Mouse (Mus musculus) midbrain, postnatal 0 days (tissue): ENCODE measurements around the gene Ntrk3. TPM values are rescaled to one million over a fixed set of nuclear protein-coding genes. Genes with fewer than 3 reads are reported as not detected.

Experiments
- ATAC-seq: fragments of 200-750 bp; cut with Nextera tagmentation; 2 replicates; pipeline ENCODE4 v1.8.0; 2017; ENCODE audit warnings: moderate number of reproducible peaks, mild to moderate bottlenecking, moderate TSS enrichment, moderate library complexity; ENCODE audit not compliant: low FRiP score
- DNase-seq: peaks from one replicate; pipeline ENCODE4 v3.0.0-alpha.2; 2015; ENCODE audit warnings: low spot score
- H3K27ac ChIP-seq: fragments of 300-500 bp; sonication (generic); 2 replicates; pipeline ENCODE4 v1.5.1; 2014; ENCODE audit warnings: low read depth, mild to moderate bottlenecking, low read length, mixed read lengths
- H3K27me3 ChIP-seq: fragments of 300-500 bp; sonication (generic); 2 replicates; pipeline ENCODE4 v1.6.1; 2014; ENCODE audit warnings: low read length, control low read depth, mixed read lengths; ENCODE audit not compliant: insufficient read depth
- H3K36me3 ChIP-seq: fragments of 300-500 bp; sonication (generic); 2 replicates; pipeline ENCODE4 v1.6.1; 2014; ENCODE audit warnings: low read length, control low read depth, mixed read lengths; ENCODE audit not compliant: insufficient read depth
- H3K4me1 ChIP-seq: fragments of 300-500 bp; sonication (generic); 2 replicates; pipeline ENCODE4 v1.6.1; 2014; ENCODE audit warnings: mild to moderate bottlenecking, control low read depth, antibody characterized with exemption, low read length, mixed read lengths; ENCODE audit not compliant: insufficient read depth
- H3K4me2 ChIP-seq: fragments of 300-500 bp; sonication (generic); 2 replicates; pipeline ENCODE4 v1.6.1; 2014; ENCODE audit warnings: low read depth, mild to moderate bottlenecking, low read length, mixed read lengths; ENCODE audit not compliant: poor library complexity, severe bottlenecking
- H3K4me3 ChIP-seq: fragments of 300-500 bp; sonication (generic); 2 replicates; pipeline ENCODE4 v1.5.1; 2014; ENCODE audit warnings: low read depth, mild to moderate bottlenecking, low read length, moderate library complexity
- H3K9ac ChIP-seq: fragments of 300-500 bp; sonication (generic); replicated peaks from 2 replicates; pipeline ENCODE4 v1.6.1; 2014; ENCODE audit warnings: mild to moderate bottlenecking, low read length, moderate library complexity, mixed read lengths; ENCODE audit not compliant: poor library complexity, severe bottlenecking
- H3K9me3 ChIP-seq: fragments of 300-500 bp; sonication (generic); 2 replicates; pipeline ENCODE4 v1.6.1; 2016; ENCODE audit warnings: low read length, control low read depth
- CTCF ChIP-seq: IDR thresholded peaks from 2 replicates; pipeline ENCODE4 v1.5.1; 2016; ENCODE audit warnings: antibody characterized with exemption, mild to moderate bottlenecking
- WGBS: fragments of 180-500 bp; shearing (Covaris S2); extraction: QIAGEN DNeasy Blood & Tissue Kit; methylation state at CpG from one replicate; pipeline ENCODE4 v1.1.7; 2014; 5-methylcytosine and 5-hydroxymethylcytosine counted together
- polyA plus RNA-seq: library from polyadenylated mRNA; unstranded; fragments of >200 nt; fragmentation: Nextera tagmentation; extraction: Ambion mirVana; gene quantifications from 2 replicates; pipeline ENCODE4 v1.2.1, GENCODE M21; 2015
- total RNA-seq: library from RNA; depleted of rRNA; stranded (reverse); fragments of >200 nt; gene quantifications from 2 replicates; pipeline ENCODE4 v1.2.3, GENCODE M21; 2014

Gene Ntrk3
- total and polyA plus RNA-seq, 2 experiments from 2014 or later, result 26.0 to 101 TPM

DNA sequence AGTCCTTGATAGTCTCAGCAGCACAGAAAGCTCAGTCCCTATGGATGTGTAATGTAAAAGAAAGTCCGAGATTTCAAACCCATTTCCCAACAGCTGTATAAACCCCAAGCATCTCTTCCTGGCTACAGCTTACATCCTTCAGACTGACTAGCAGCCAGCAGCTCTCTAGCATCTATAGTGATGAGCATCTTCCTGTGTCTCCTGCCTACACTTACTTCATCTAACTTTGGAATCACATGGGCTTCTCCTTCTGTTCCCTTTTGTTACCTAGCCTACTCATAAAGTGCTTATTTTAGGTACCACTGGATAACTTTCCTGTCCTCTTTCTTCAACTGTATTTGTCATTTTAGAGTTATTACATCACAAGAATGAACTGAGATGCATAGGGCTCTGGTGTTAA is 432.0 kb downstream of the Ntrk3 start:
- 94% methylated on average over 1 of the region's 1 CpGs for WGBS
- DNase-seq, result no peak

DNA sequence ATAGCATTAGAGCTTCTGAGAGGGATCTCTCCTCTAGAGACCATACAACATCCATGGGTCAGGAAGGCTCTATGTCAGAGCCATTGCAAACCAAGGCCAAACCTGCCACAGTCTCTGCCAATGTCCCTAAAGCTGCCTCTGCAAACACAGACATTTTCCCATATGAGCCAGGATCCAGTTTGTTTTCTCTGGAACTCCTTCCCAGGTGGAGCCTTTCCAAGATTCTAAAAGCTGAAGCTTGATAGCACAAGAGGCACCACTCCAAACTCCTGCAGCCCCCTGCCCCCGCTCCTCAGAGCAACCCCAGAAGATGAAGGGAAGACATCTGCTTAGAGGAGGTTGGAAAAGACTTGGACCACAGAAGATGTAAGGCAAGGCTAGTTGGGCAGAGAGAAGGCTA is 432.8 kb downstream of the Ntrk3 start:
- no peak for DNase-seq
- no peak for ATAC-seq
- H3K27ac ChIP-seq, result no peak overlapping the region
- H3K27me3 ChIP-seq, result no peaks in the 10 kb centered on the region
- H3K9ac ChIP-seq, result no peak overlapping the region
- WGBS, result 97% methylated on average over 1 of the region's 1 CpGs
- no peak for TF ChIP-seq CTCF
- peaks cover 6% of the 10 kb centered on the region for H3K9me3 ChIP-seq
- no peaks in the 10 kb centered on the region for H3K4me1 ChIP-seq
- no peaks in the 10 kb centered on the region for H3K36me3 ChIP-seq
- no peak overlapping the region for H3K4me2 ChIP-seq
- H3K4me3 ChIP-seq, result no peak overlapping the region

More for the DNA sequence above, 432.0 kb downstream of the Ntrk3 start:
- Histone ChIP-seq H3K36me3 (no peaks in the 10 kb centered on the region), H3K9ac (no peak overlapping the region), H3K4me3 (no peak overlapping the region), H3K27me3 (no peaks in the 10 kb centered on the region), H3K4me1 (no peaks in the 10 kb centered on the region), H3K4me2 (no peak overlapping the region), H3K27ac (no peak overlapping the region), H3K9me3 (peaks cover 6% of the 10 kb centered on the region)
- no peak for TF ChIP-seq CTCF
- ATAC-seq, result no peak

DNA sequence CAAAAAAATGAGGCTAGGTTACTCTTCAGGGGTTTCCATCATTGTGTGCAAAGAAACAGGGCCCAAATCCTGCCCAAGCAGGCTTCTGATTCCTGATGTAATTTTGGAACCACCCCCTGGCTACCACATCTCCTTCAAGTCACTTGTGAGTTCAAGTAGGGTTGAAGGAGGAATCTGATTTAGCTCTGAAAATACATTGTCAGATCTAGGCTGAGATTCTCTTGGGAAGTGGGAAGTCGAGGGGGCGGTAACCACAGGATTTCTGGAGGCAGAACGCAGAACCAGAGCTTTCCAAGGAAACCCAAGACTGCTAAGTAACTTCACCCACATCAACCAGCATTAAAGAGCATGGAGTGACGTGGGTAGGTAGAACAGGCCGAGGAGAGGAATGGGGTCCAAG is 440.5 kb downstream of the Ntrk3 start:
- DNase-seq, result no peak

DNA sequence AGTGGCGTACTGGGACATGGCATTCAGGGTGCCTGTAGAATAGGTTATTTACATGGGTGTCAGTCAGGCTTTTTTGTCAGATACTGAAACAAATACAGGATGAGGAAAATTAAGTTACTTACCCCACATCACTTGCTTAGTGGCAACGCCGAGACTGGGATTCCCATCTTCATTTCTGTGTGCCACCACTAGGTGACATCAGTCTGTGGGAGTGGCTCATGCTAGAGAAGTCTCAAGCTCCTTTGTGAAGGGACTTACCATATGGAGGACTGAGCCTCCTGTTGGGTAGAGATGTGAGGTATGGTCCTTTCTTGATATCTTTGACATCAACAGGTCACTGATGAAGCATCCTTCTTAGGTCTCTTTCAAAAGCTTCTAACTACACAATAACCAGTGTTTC is 443.5 kb downstream of the Ntrk3 start:
- WGBS, result 70% methylated on average over 3 of the region's 3 CpGs
- Histone ChIP-seq H3K27ac (no peak overlapping the region), H3K9me3 (no peaks in the 10 kb centered on the region), H3K4me2 (no peak overlapping the region), H3K27me3 (no peaks in the 10 kb centered on the region), H3K9ac (no peak overlapping the region), H3K4me1 (no peaks in the 10 kb centered on the region), H3K4me3 (no peak overlapping the region), H3K36me3 (no peaks in the 10 kb centered on the region)
- no peak for ATAC-seq
- DNase-seq, result no peak
- TF ChIP-seq CTCF, result peak; percentile 43

More for the DNA sequence above, 440.5 kb downstream of the Ntrk3 start:
- H3K4me3 ChIP-seq, result no peak overlapping the region
- H3K36me3 ChIP-seq, result no peaks in the 10 kb centered on the region
- 90% methylated on average over 5 of the region's 5 CpGs for WGBS
- ATAC-seq, result no peak
- H3K9me3 ChIP-seq, result no peaks in the 10 kb centered on the region
- no peaks in the 10 kb centered on the region for H3K4me1 ChIP-seq
- H3K9ac ChIP-seq, result no peak overlapping the region
- H3K27ac ChIP-seq, result no peak overlapping the region
- TF ChIP-seq CTCF, result no peak
- H3K4me2 ChIP-seq, result no peak overlapping the region
- no peaks in the 10 kb centered on the region for H3K27me3 ChIP-seq

DNA sequence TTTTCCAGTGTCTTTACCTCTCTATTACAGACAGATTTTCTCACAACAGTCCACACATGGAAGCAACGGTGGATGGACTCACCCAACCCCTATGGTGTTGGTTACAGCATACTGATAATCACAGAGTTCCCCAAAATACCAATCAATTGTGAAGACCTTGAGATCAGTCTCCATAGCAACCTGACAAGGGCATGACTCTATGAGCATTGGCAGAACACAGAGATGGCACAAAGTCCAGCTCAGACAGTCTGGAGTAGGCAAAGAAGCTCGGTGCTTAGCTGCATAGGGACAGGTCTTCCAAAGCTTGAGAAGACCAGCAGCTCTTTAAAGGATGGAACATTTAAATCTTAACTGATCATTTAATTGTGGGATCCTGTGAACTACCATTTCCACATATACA is 447.6 kb downstream of the Ntrk3 start:
- Histone ChIP-seq H3K4me1 (no peaks in the 10 kb centered on the region), H3K27me3 (no peaks in the 10 kb centered on the region), H3K4me3 (no peak overlapping the region), H3K27ac (no peak overlapping the region), H3K9me3 (no peaks in the 10 kb centered on the region), H3K36me3 (no peaks in the 10 kb centered on the region), H3K4me2 (no peak overlapping the region), H3K9ac (no peak overlapping the region)
- WGBS, result 37% methylated on average over 2 of the region's 2 CpGs
- TF ChIP-seq CTCF, result no peak
- ATAC-seq, result no peak
- DNase-seq, result no peak

DNA sequence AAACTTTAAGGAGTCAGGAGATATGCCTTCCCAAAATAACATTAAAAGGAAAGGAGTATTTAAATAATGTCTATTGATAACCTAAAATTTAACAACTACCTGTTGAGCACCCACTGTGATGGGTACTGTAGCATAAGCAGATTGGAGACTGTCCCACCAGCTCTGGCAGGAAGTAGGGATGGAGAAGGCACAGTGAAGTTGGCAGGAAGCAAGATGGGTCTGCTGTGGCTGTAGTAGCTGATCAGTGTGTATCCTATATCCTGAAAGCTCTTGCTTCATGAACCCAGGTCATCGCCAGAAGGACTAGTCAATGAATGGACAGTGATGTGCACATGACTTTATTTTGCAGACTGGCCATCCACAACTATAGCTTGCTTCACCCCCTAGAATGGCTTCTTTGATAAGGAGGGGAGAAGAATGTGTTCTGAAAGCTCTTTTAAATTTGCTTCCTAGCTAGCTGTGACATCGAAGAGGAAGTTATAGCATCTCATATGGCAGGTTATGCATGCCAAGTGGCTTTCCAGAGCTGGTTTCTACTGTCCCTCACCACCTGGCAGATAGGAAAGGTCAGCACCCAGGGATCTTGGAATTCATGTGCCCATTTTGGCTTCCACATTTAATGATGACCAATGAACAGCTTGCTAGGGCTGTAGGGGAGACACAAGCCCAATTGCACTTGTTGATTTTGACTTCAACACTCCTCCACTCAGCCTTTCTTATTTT is 451.1 kb downstream of the Ntrk3 start:
- H3K9ac ChIP-seq, result no peak overlapping the region
- ATAC-seq, result no peak
- H3K36me3 ChIP-seq, result no peaks in the 10 kb centered on the region
- no peak for DNase-seq
- no peaks in the 10 kb centered on the region for H3K4me1 ChIP-seq
- H3K27me3 ChIP-seq, result no peaks in the 10 kb centered on the region
- no peak overlapping the region for H3K27ac ChIP-seq
- no peaks in the 10 kb centered on the region for H3K9me3 ChIP-seq
- no peak for TF ChIP-seq CTCF
- WGBS, result 94% methylated on average over 2 of the region's 2 CpGs
- H3K4me2 ChIP-seq, result no peak overlapping the region
- H3K4me3 ChIP-seq, result no peak overlapping the region
